Mouse (Mus musculus): Measurements from ENCODE around the gene Arhgap32. TPM values are rescaled to one million over a fixed set of nuclear protein-coding genes. Genes with fewer than 3 reads are reported as not detected.

Arhgap32 gene
- polyA plus RNA-seq, 1 experiment from 2014 or later = 8.8 TPM

GRCm38 (mm10) chr9:32149836-32150642 lies 34.1 kb downstream of the Arhgap32 start:
- no peak for TF ChIP-seq CTCF (IDR thresholded peaks at IDR 0.05; ENCODE audit: low read depth)
- TF ChIP-seq EP300 (optimal IDR thresholded peaks at IDR 0.05) = no peak
- Histone ChIP-seq H3K9ac (ENCODE audit: low read length) (no peak overlapping the region), H3K27ac (replicated peaks) (no peak overlapping the region), H3K27me3 (ENCODE audit: control insufficient read depth, insufficient read depth, low read length) (no peaks in the 10 kb centered on the region), H3K9me3 (ENCODE audit: control insufficient read depth, low read length) (no peaks in the 10 kb centered on the region), H3K4me1 (replicated peaks; ENCODE audit: control insufficient read depth, insufficient read depth) (no peaks in the 10 kb centered on the region), H3K4me2 (replicated peaks; ENCODE audit: low read depth) (no peak overlapping the region), H3K4me3 (ENCODE audit: low read depth, low read length) (no peak overlapping the region), H3K36me3 (ENCODE audit: control insufficient read depth, insufficient read depth, low read length) (no peaks in the 10 kb centered on the region)
- WGBS = 84% methylated on average over 11 of the region's 11 CpGs
- DNase-seq (ENCODE audit: low spot score) (no peak), ATAC-seq (ENCODE audit: low FRiP score, low TSS enrichment) (no peak)

GRCm38 (mm10) chr9:32154727-32155371 lies 38.9 kb downstream of the Arhgap32 start:
- H3K4me3 ChIP-seq (ENCODE audit: low read depth, low read length) = no peak overlapping the region
- DNase-seq (ENCODE audit: low spot score) = no peak
- H3K36me3 ChIP-seq (ENCODE audit: control insufficient read depth, insufficient read depth, low read length) = no peaks in the 10 kb centered on the region
- H3K9ac ChIP-seq (ENCODE audit: low read length) = no peak overlapping the region
- no peak for ATAC-seq (ENCODE audit: low FRiP score, low TSS enrichment)
- no peak overlapping the region for H3K4me2 ChIP-seq (replicated peaks; ENCODE audit: low read depth)
- no peaks in the 10 kb centered on the region for H3K27me3 ChIP-seq (ENCODE audit: control insufficient read depth, insufficient read depth, low read length)
- H3K9me3 ChIP-seq (ENCODE audit: control insufficient read depth, low read length) = no peaks in the 10 kb centered on the region
- no peaks in the 10 kb centered on the region for H3K4me1 ChIP-seq (replicated peaks; ENCODE audit: control insufficient read depth, insufficient read depth)
- H3K27ac ChIP-seq (replicated peaks) = no peak overlapping the region
- WGBS = 71% methylated on average over 3 of the region's 3 CpGs
- TF ChIP-seq CTCF (IDR thresholded peaks at IDR 0.05; ENCODE audit: low read depth) = no peak
- no peak for TF ChIP-seq EP300 (optimal IDR thresholded peaks at IDR 0.05)

GRCm38 (mm10) chr9:32156706-32157105 lies 40.8 kb downstream of the Arhgap32 start:
- Histone ChIP-seq H3K27ac (replicated peaks) (no peak overlapping the region), H3K36me3 (ENCODE audit: control insufficient read depth, insufficient read depth, low read length) (no peaks in the 10 kb centered on the region), H3K4me2 (replicated peaks; ENCODE audit: low read depth) (no peak overlapping the region), H3K4me1 (replicated peaks; ENCODE audit: control insufficient read depth, insufficient read depth) (no peaks in the 10 kb centered on the region), H3K4me3 (ENCODE audit: low read depth, low read length) (no peak overlapping the region), H3K9ac (ENCODE audit: low read length) (no peak overlapping the region), H3K27me3 (ENCODE audit: control insufficient read depth, insufficient read depth, low read length) (no peaks in the 10 kb centered on the region), H3K9me3 (ENCODE audit: control insufficient read depth, low read length) (no peaks in the 10 kb centered on the region)
- DNase-seq (ENCODE audit: low spot score) = no peak
- TF ChIP-seq EP300 (optimal IDR thresholded peaks at IDR 0.05) (no peak), CTCF (IDR thresholded peaks at IDR 0.05; ENCODE audit: low read depth) (no peak)
- WGBS = 82% methylated on average over 4 of the region's 4 CpGs
- no peak for ATAC-seq (ENCODE audit: low FRiP score, low TSS enrichment)

GRCm38 (mm10) chr9:32157201-32157600 lies 41.3 kb downstream of the Arhgap32 start:
- no peaks in the 10 kb centered on the region for H3K27me3 ChIP-seq (ENCODE audit: control insufficient read depth, insufficient read depth, low read length)
- no peaks in the 10 kb centered on the region for H3K36me3 ChIP-seq (ENCODE audit: control insufficient read depth, insufficient read depth, low read length)
- H3K4me1 ChIP-seq (replicated peaks; ENCODE audit: control insufficient read depth, insufficient read depth) = no peaks in the 10 kb centered on the region
- H3K9ac ChIP-seq (ENCODE audit: low read length) = no peak overlapping the region
- ATAC-seq (ENCODE audit: low FRiP score, low TSS enrichment) (no peak), DNase-seq (ENCODE audit: low spot score) (no peak)
- no peak overlapping the region for H3K27ac ChIP-seq (replicated peaks)
- no peak for TF ChIP-seq CTCF (IDR thresholded peaks at IDR 0.05; ENCODE audit: low read depth)
- TF ChIP-seq EP300 (optimal IDR thresholded peaks at IDR 0.05) = no peak
- H3K4me3 ChIP-seq (ENCODE audit: low read depth, low read length) = no peak overlapping the region
- WGBS = 75% methylated on average over 3 of the region's 3 CpGs
- no peak overlapping the region for H3K4me2 ChIP-seq (replicated peaks; ENCODE audit: low read depth)
- H3K9me3 ChIP-seq (ENCODE audit: control insufficient read depth, low read length) = no peaks in the 10 kb centered on the region

- H3K4me2 ChIP-seq (replicated peaks; ENCODE audit: low read depth) = no peak overlapping the region
- 27% methylated on average over 3 of the region's 3 CpGs for WGBS
- H3K4me3 ChIP-seq (ENCODE audit: low read depth, low read length) = no peak overlapping the region
- no peaks in the 10 kb centered on the region for H3K9me3 ChIP-seq (ENCODE audit: control insufficient read depth, low read length)
- no peaks in the 10 kb centered on the region for H3K36me3 ChIP-seq (ENCODE audit: control insufficient read depth, insufficient read depth, low read length)
- no peak overlapping the region for H3K27ac ChIP-seq (replicated peaks)
- ATAC-seq (ENCODE audit: low FRiP score, low TSS enrichment) = peak; percentile 79
- H3K4me1 ChIP-seq (replicated peaks; ENCODE audit: control insufficient read depth, insufficient read depth) = no peaks in the 10 kb centered on the region
- peak; percentile 83 for DNase-seq (ENCODE audit: low spot score)
- no peak overlapping the region for H3K9ac ChIP-seq (ENCODE audit: low read length)
- peak; percentile 99 for TF ChIP-seq CTCF (IDR thresholded peaks at IDR 0.05; ENCODE audit: low read depth)
- no peak for TF ChIP-seq EP300 (optimal IDR thresholded peaks at IDR 0.05)
- no peaks in the 10 kb centered on the region for H3K27me3 ChIP-seq (ENCODE audit: control insufficient read depth, insufficient read depth, low read length)
These were observed 43.1 kb downstream of the Arhgap32 start for GRCm38 (mm10) chr9:32158837-32159543.
